Mouse (Mus musculus) G1E (cell line): ENCODE data around the gene Olfr10.

Experiments used
- CTCF ChIP-seq: IDR thresholded peaks from 2 replicates; pipeline ENCODE4 v1.5.1; 2012; ENCODE audit warnings: low read depth, low read length, inconsistent platforms, mixed read lengths
- GATA1 ChIP-seq: IDR thresholded peaks from 2 replicates; pipeline ENCODE4 v1.6.1; 2012; ENCODE audit warnings: borderline replicate concordance, low read length, inconsistent platforms, mixed read lengths
- GATA2 ChIP-seq: IDR thresholded peaks from 2 replicates; pipeline ENCODE4 v1.6.1; 2012; ENCODE audit warnings: low read depth, low read length, inconsistent platforms, borderline replicate concordance
- POLR2AphosphoS5 ChIP-seq: IDR thresholded peaks from 2 replicates; pipeline ENCODE4 v1.6.1; 2012; ENCODE audit warnings: low read depth, low read length, inconsistent platforms; ENCODE audit not compliant: insufficient replicate concordance
- TAL1 ChIP-seq: conservative IDR thresholded peaks from 2 replicates; pipeline ENCODE4 v1.6.1; 2012; ENCODE audit warnings: low read depth, low read length, inconsistent platforms, mixed read lengths

GRCm38 (mm10) chr11:49266671-49267070 lies 37.9 kb upstream of the Olfr10 start:
- no peak for TF ChIP-seq CTCF
- no peak for TF ChIP-seq GATA1
- TF ChIP-seq GATA2: no peak
- no peak for TF ChIP-seq TAL1
- TF ChIP-seq POLR2AphosphoS5: no peak
